Mouse (Mus musculus) testis, adult 2 months (tissue): Measurements from ENCODE around the gene Bfsp1. TPM values are rescaled to one million over a fixed set of nuclear protein-coding genes. Genes with fewer than 3 reads are reported as not detected.
A peak's percentile ranks its signal among the peaks of the same experiment; 100 is the strongest.

Source experiments
- H3K27ac ChIP-seq: fragments of 200-500 bp; 2 replicates; pipeline ENCODE4 v1.5.1; 2012; ENCODE audit warnings: low read depth, low read length; ENCODE audit not compliant: control insufficient read depth, insufficient read depth
- H3K27me3 ChIP-seq: fragments of 200-500 bp; 2 replicates; pipeline ENCODE4 v1.6.1; 2012; ENCODE audit warnings: mild to moderate bottlenecking, low read length, moderate library complexity; ENCODE audit not compliant: control insufficient read depth, insufficient read depth
- H3K36me3 ChIP-seq: fragments of 200-500 bp; 2 replicates; pipeline ENCODE4 v1.6.1; 2012; ENCODE audit warnings: mild to moderate bottlenecking, low read length; ENCODE audit not compliant: control insufficient read depth, insufficient read depth
- H3K4me1 ChIP-seq: fragments of 200-500 bp; 2 replicates; pipeline ENCODE4 v1.6.1; 2012; ENCODE audit warnings: low read length; ENCODE audit not compliant: control insufficient read depth, insufficient read depth
- H3K4me3 ChIP-seq: fragments of 200-500 bp; 2 replicates; pipeline ENCODE4 v1.5.1; 2012; ENCODE audit warnings: low read depth, mild to moderate bottlenecking, low read length, moderate library complexity, mixed read lengths; ENCODE audit not compliant: control insufficient read depth
- CTCF ChIP-seq: fragments of 200-500 bp; IDR thresholded peaks from 2 replicates; pipeline ENCODE4 v1.5.1; 2012; ENCODE audit warnings: low read depth, mild to moderate bottlenecking, inconsistent platforms, low read length, moderate library complexity; ENCODE audit not compliant: control insufficient read depth, insufficient read depth, insufficient replicate concordance
- POLR2A ChIP-seq: fragments of 200-500 bp; IDR thresholded peaks from 2 replicates; pipeline ENCODE4 v1.6.1; 2012; ENCODE audit warnings: low read depth, mild to moderate bottlenecking, inconsistent platforms, low read length, moderate library complexity; ENCODE audit not compliant: control insufficient read depth
- polyA plus RNA-seq: library from polyadenylated mRNA; depleted of rRNA; stranded (reverse); fragments of >200 nt; gene quantifications from 2 replicates; pipeline ENCODE4 v1.2.3, GENCODE M21; 2012

The Bfsp1 gene
- polyA plus RNA-seq, 1 experiment = 0.68 TPM

DNA sequence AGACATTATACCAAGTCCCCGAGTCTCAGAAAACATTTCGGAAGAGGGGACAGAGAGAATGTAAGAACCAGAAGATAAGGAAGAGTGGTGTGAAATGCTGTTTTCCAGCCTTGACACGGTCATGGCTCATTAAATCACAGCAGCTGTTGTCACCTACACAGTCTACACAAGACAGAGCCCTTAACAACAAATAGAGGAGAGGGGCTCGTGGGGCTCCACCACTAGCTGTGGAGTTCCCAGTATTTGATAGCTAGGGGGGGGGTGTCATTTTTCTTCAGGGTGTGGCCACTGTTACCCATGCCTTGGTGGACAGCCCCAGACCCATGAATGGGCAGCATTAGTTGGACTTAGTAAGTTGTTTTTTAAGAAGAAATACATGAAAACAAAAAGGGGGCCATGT is 50.7 kb downstream of the Bfsp1 start:
- TF ChIP-seq CTCF (no peak), POLR2A (no peak)
- H3K27me3 ChIP-seq = no peaks in the 10 kb centered on the region
- peak overlapping the region; percentile 17; the same call in 1 of the 2 replicates for H3K4me3 ChIP-seq
- no peak overlapping the region for H3K27ac ChIP-seq
- H3K4me1 ChIP-seq = peaks cover 4% of the 10 kb centered on the region
- H3K36me3 ChIP-seq = no peaks in the 10 kb centered on the region

DNA sequence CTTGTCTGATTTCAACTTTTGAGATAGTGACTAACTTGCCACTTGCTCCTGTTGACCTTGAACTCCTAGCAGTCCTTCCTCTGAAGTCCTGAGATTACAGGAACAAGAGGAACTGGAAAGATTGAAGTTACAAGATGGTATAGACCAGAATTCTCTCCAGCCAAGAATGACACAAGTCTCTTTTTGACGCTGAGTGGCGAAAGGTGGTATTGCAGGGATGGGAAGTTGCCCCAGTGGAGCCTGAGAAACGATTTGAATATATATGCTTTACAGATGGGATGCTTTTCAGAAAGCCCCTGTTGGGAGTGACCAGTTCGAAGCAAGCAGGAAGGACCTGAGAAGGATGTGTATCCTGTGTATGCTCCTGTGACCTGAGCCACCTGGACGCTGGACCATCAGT is 54.2 kb downstream of the Bfsp1 start:
- H3K27ac ChIP-seq = no peak overlapping the region

DNA sequence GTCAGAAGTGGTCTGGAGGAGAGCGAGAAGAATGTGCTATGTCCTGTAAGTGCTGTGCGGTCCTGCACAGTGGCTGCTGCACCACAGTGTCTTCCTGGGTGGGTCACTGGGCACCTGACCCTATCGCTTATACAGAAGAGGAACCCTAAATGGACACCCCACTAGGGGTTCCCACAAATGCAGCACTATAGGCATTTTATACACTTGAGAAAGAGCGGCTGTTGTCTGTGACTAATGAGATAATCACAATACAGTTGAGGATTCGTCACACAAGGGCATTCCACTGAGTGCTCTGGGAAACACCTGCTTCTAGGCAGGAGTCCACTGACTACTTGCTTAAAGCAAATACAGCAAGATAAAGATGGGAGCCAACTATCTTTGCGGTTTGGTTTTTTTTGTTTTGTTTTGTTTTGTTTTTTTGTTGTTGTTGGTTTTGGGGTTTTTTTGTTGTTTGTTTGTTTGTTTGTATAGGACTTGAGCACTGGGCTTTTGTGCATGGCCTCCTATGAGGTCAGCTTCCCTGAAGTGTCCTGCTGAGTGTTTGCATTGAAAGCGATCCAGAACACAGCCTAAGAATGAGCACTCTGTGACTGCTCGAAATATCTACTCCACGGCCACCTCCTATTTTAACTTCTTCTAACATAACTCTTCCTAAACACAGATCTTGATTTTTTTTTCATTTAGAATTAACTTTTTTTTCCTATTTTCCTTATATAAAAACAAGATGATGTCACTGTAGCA is 55.9 kb downstream of the Bfsp1 start:
- Histone ChIP-seq H3K36me3 (no peaks in the 10 kb centered on the region), H3K4me1 (no peaks in the 10 kb centered on the region), H3K27me3 (no peaks in the 10 kb centered on the region), H3K27ac (no peak overlapping the region), H3K4me3 (no peak overlapping the region)
- TF ChIP-seq CTCF = no peak
- no peak for TF ChIP-seq POLR2A

More for the DNA sequence above, 54.2 kb downstream of the Bfsp1 start:
- H3K36me3 ChIP-seq = no peaks in the 10 kb centered on the region
- peaks cover 4% of the 10 kb centered on the region for H3K4me1 ChIP-seq
- no peak overlapping the region for H3K4me3 ChIP-seq
- no peaks in the 10 kb centered on the region for H3K27me3 ChIP-seq
- TF ChIP-seq POLR2A = no peak
- no peak for TF ChIP-seq CTCF

DNA sequence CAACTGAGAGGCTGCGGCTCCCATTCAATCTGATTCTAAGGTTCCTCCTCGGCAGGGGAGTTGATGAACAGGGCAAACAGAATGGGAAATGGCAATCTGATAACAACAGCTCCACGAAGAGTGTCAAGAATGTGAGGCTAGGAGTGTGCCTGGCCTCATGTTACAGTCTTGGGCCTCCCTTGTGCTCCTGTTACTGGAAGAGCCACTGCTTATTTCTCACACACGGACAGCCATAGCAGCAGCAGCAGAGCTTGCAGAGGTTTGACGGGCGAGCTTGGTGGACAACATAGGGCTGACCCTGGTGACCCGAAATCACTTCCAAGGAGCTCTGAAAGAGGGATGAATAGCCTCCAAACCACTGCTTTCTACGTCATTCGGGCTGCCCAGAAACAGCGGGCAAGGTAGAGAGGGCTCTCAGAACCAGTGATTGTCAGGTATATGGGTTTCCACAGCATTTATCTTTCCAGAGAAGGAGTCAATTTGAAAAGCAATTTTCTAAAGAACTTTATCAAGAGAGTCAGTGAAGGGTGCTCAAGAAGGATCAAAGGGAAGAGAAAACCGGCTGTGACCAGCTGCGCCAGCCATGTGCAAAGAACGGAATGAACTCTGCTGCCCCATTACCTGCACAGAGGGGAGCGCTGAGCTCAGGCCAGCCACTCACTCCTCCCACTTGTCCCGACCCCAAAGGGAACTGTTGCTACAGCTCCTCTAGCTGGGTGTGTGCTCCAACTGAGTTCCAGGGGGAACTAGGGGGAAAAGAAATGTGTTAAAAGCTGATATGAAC is 56.6 kb downstream of the Bfsp1 start:
- Histone ChIP-seq H3K27me3 (no peaks in the 10 kb centered on the region), H3K36me3 (no peaks in the 10 kb centered on the region), H3K4me1 (no peaks in the 10 kb centered on the region), H3K4me3 (no peak overlapping the region), H3K27ac (no peak overlapping the region)
- TF ChIP-seq POLR2A = no peak
- no peak for TF ChIP-seq CTCF

DNA sequence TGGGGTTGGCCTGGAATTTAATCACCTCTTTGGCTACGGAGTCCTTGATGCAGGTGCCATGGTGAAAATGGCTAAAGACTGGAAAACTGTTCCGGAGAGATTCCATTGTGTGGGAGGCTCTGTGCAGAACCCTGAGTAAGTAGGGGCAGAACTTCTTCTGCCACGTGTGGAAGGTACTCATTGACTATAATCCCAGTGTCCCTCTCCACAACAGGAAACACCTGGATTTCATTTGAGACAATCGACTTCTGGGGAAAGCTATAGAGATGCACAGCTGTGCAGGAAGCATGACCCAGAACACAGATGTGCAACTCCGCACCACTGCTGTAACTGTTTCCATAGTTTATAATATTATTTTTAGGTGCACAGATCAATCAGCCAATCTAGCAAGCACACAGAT is 61.9 kb downstream of the Bfsp1 start:
- no peak for TF ChIP-seq POLR2A
- TF ChIP-seq CTCF = no peak
- H3K27me3 ChIP-seq = no peaks in the 10 kb centered on the region
- no peak overlapping the region for H3K4me3 ChIP-seq
- no peaks in the 10 kb centered on the region for H3K36me3 ChIP-seq
- no peak overlapping the region for H3K27ac ChIP-seq
- H3K4me1 ChIP-seq = no peaks in the 10 kb centered on the region

DNA sequence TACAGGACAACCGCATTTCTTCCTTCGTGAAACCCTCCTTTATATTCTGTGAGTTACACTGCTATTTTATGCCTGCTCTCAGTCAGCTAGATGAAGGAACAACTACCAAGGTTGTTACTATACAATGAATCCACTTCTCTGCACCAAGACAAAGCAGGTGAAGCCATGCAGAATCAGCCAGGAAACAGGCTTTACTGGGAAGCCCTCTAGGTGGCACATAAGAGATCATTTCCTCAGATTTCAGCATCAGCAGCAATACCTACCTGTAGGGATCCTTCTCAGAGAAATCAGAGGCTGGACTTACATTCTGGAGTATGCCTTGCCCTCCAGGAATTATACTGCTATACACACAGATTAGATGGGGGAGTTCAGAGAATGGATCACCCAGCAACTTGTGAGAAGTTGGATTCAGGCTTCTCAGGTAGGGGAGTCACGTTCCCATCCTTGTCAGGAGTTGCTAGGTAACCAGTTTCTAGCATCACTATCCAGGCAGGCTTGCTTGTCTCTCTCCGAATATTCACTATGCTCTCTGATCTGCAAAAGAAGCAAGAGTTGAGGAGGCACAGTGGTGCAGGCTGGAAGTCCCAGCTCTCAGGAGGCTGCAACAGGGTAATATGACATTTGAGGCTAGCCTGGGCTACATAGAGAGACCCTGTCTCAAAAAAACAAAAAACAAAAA is 66.5 kb downstream of the Bfsp1 start:
- Histone ChIP-seq H3K27ac (no peak overlapping the region), H3K4me3 (no peak overlapping the region), H3K36me3 (no peaks in the 10 kb centered on the region), H3K27me3 (no peaks in the 10 kb centered on the region), H3K4me1 (no peaks in the 10 kb centered on the region)
- TF ChIP-seq CTCF (no peak), POLR2A (no peak)

DNA sequence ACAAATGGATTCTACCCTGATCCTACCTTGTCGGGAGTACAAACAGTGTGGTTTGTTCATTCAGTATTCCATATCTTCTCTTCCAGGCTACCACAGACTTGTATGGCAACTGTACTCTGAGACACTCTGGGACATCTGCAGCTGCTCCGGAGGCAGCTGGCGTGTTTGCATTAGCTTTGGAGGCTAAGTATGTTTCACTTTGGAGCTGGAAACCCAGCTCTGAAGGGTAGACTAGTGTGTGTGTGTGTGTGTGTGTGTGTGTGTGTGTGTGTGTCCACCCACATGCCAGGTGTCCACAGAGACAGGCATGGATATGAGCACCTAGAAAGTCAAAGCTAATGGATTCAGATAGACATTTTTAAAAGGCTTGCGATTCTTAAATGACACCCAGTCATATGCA is 67.1 kb downstream of the Bfsp1 start:
- no peaks in the 10 kb centered on the region for H3K36me3 ChIP-seq
- H3K4me3 ChIP-seq = no peak overlapping the region
- H3K4me1 ChIP-seq = no peaks in the 10 kb centered on the region
- TF ChIP-seq POLR2A (no peak), CTCF (no peak)
- H3K27ac ChIP-seq = no peak overlapping the region
- H3K27me3 ChIP-seq = no peaks in the 10 kb centered on the region
